17 mouse cellular contexts compared by ENCODE assay signal in genomic region chr16:12204423-12204822, GRCm38 (mm10).
"Had no signal": no experiment of that assay in that cellular context is flagged by ENCODE, and none has a peak within 500 bp of the region (broad histone marks: within the 10 kb centered on the region; RNA-seq: fewer than 3 reads in every experiment).

No protein-coding gene starts in this region.

- H3K4me1 ChIP-seq: lung, embryonic 15.5 days; midbrain, embryonic 13.5 days; midbrain, embryonic 15.5 days; neural tube, embryonic 12.5 days; stomach, embryonic 15.5 days had no signal

- H3K27ac ChIP-seq: liver, embryonic 14.5 days; lung, embryonic 15.5 days; macrophage; midbrain, embryonic 13.5 days; midbrain, embryonic 15.5 days; neural tube, embryonic 12.5 days; stomach, embryonic 15.5 days had no signal

- H3K27me3 ChIP-seq: lung, embryonic 15.5 days; megakaryocyte, embryonic 14.5 days; midbrain, embryonic 13.5 days; midbrain, embryonic 15.5 days; neural tube, embryonic 12.5 days; stomach, embryonic 15.5 days had no signal

- H3K9ac ChIP-seq: liver, embryonic 14.5 days; lung, embryonic 15.5 days; midbrain, embryonic 13.5 days; midbrain, embryonic 15.5 days; neural tube, embryonic 12.5 days; stomach, embryonic 15.5 days had no signal

- H3K4me3 ChIP-seq: lung, embryonic 15.5 days; megakaryocyte, embryonic 14.5 days; midbrain, embryonic 13.5 days; midbrain, embryonic 15.5 days; neural tube, embryonic 12.5 days; stomach, embryonic 15.5 days had no signal

- DNase-seq: lung, adult 2 months; lung, postnatal 14 days; lung, postnatal 36 days; right cerebral cortex, postnatal 14 days; thymus, adult 18-20 months; thymus, postnatal 14 days; thymus, postnatal 36 days had no signal

- H3K9me3 ChIP-seq: lung, embryonic 15.5 days; megakaryocyte, embryonic 14.5 days; midbrain, embryonic 13.5 days; midbrain, embryonic 15.5 days; neural tube, embryonic 12.5 days; stomach, embryonic 15.5 days had no signal

- H3K36me3 ChIP-seq: lung, embryonic 15.5 days; midbrain, embryonic 13.5 days; midbrain, embryonic 15.5 days; neural tube, embryonic 12.5 days; stomach, embryonic 15.5 days had no signal

- ATAC-seq: lung, postnatal 0 days; midbrain, embryonic 13.5 days; midbrain, embryonic 15.5 days had no signal

- H3K4me2 ChIP-seq: lung, embryonic 15.5 days; midbrain, embryonic 11.5 days; midbrain, embryonic 13.5 days; midbrain, embryonic 15.5 days; neural tube, embryonic 12.5 days; stomach, embryonic 15.5 days had no signal
